Mouse (Mus musculus): Measurements from ENCODE around the gene 4930550C14Rik. TPM values are rescaled to one million over a fixed set of nuclear protein-coding genes. Genes with fewer than 3 reads are reported as not detected.

Gene 4930550C14Rik
- polyA plus RNA-seq (2012; rRNA removed), result 0.02 and 0.06 TPM in 2 replicates

- DNase-seq (ENCODE audit: low read depth in 1 of 2, low spot score in 2 of 2), result no peak
These were observed at the start of gene 4930550C14Rik for GRCm38 (mm10) chr9:53402291-53402711. Gene 4930550C14Rik, plus strand, starts transcription at chr9:53402325.

GRCm38 (mm10) chr9:53353161-53353560 is 49.0 kb upstream of the 4930550C14Rik start:
- no peak overlapping the region for H3K4me3 ChIP-seq (ENCODE audit: extremely low read depth, insufficient read depth, insufficient read length)
- DNase-seq (ENCODE audit: low read depth in 1 of 2, low spot score in 2 of 2), result no peak

More at GRCm38 (mm10) chr9:53402291-53402711, at the start of gene 4930550C14Rik:
- TF ChIP-seq POLR2A (IDR thresholded peaks at IDR 0.05; ENCODE audit: low read depth, low read length) (no peak), CTCF (IDR thresholded peaks at IDR 0.05; ENCODE audit: extremely low read depth, insufficient read depth, insufficient read length, insufficient replicate concordance) (no peak)
- H3K4me1 ChIP-seq (ENCODE audit: control insufficient read depth, insufficient read depth, insufficient read length), result no peaks in the 10 kb centered on the region; the same call in 1 of the 2 replicates
- H3K27ac ChIP-seq (ENCODE audit: insufficient read depth, low read length), result no peak within 1 kb of the TSS
- 38% methylated on average over 11 of the region's 11 CpGs for WGBS
- no peaks in the 10 kb centered on the region for H3K36me3 ChIP-seq (ENCODE audit: control insufficient read depth, insufficient read depth, low read length)
- H3K4me3 ChIP-seq (ENCODE audit: extremely low read depth, insufficient read depth, insufficient read length), result no peak within 1 kb of the TSS
- no peaks in the 10 kb centered on the region for H3K27me3 ChIP-seq (ENCODE audit: control insufficient read depth, insufficient read depth, low read length)

GRCm38 (mm10) chr9:53356219-53357155 is 45.6 kb upstream of the 4930550C14Rik start:
- no peak for TF ChIP-seq POLR2A (IDR thresholded peaks at IDR 0.05; ENCODE audit: low read depth, low read length)
- no peak for TF ChIP-seq CTCF (IDR thresholded peaks at IDR 0.05; ENCODE audit: extremely low read depth, insufficient read depth, insufficient read length, insufficient replicate concordance)
- Histone ChIP-seq H3K36me3 (ENCODE audit: control insufficient read depth, insufficient read depth, low read length) (no peaks in the 10 kb centered on the region), H3K4me1 (ENCODE audit: control insufficient read depth, insufficient read depth, insufficient read length) (no peaks in the 10 kb centered on the region), H3K27ac (ENCODE audit: insufficient read depth, low read length) (no peak overlapping the region), H3K27me3 (ENCODE audit: control insufficient read depth, insufficient read depth, low read length) (no peaks in the 10 kb centered on the region), H3K4me3 (ENCODE audit: extremely low read depth, insufficient read depth, insufficient read length) (no peak overlapping the region)
- no peak for DNase-seq (ENCODE audit: low read depth in 1 of 2, low spot score in 2 of 2)
- WGBS, result 47% methylated on average over 14 of the region's 14 CpGs

More at GRCm38 (mm10) chr9:53353161-53353560, 49.0 kb upstream of the 4930550C14Rik start:
- H3K4me1 ChIP-seq (ENCODE audit: control insufficient read depth, insufficient read depth, insufficient read length), result no peaks in the 10 kb centered on the region
- TF ChIP-seq CTCF (IDR thresholded peaks at IDR 0.05; ENCODE audit: extremely low read depth, insufficient read depth, insufficient read length, insufficient replicate concordance) (no peak), POLR2A (IDR thresholded peaks at IDR 0.05; ENCODE audit: low read depth, low read length) (no peak)
- 90% methylated on average over 5 of the region's 5 CpGs for WGBS
- H3K27me3 ChIP-seq (ENCODE audit: control insufficient read depth, insufficient read depth, low read length), result no peaks in the 10 kb centered on the region
- H3K36me3 ChIP-seq (ENCODE audit: control insufficient read depth, insufficient read depth, low read length), result no peaks in the 10 kb centered on the region
- H3K27ac ChIP-seq (ENCODE audit: insufficient read depth, low read length), result no peak overlapping the region

DNA sequence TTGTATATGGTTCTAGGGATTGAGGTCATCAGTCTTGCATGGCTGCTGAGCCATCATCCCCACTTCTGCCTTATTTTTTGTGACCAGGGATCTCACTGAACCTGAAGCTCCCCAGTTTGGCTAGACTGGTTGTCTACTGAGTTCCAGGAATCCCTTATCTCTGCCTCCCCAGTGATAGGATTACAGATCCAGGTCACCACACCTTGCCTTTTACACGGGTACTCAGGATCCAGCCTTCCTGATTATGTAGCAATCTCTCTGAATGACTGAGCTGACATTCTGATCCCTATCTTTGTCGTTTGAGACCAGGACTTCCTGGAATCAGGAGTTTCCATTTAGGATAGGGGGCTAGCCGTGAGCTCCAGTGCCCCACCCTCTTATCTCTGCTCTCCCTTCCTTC is 30.8 kb upstream of the 4930550C14Rik start:
- WGBS, result 63% methylated on average over 3 of the region's 3 CpGs
- no peaks in the 10 kb centered on the region for H3K4me1 ChIP-seq (ENCODE audit: control insufficient read depth, insufficient read depth, insufficient read length)
- no peak overlapping the region for H3K4me3 ChIP-seq (ENCODE audit: extremely low read depth, insufficient read depth, insufficient read length)
- no peak for TF ChIP-seq CTCF (IDR thresholded peaks at IDR 0.05; ENCODE audit: extremely low read depth, insufficient read depth, insufficient read length, insufficient replicate concordance)
- no peak for TF ChIP-seq POLR2A (IDR thresholded peaks at IDR 0.05; ENCODE audit: low read depth, low read length)
- DNase-seq (ENCODE audit: low read depth in 1 of 2, low spot score in 2 of 2), result no peak
- no peaks in the 10 kb centered on the region for H3K36me3 ChIP-seq (ENCODE audit: control insufficient read depth, insufficient read depth, low read length)
- H3K27ac ChIP-seq (ENCODE audit: insufficient read depth, low read length), result no peak overlapping the region
- no peaks in the 10 kb centered on the region for H3K27me3 ChIP-seq (ENCODE audit: control insufficient read depth, insufficient read depth, low read length)

- H3K27me3 ChIP-seq (ENCODE audit: control insufficient read depth, insufficient read depth, low read length), result no peaks in the 10 kb centered on the region
- TF ChIP-seq CTCF (IDR thresholded peaks at IDR 0.05; ENCODE audit: extremely low read depth, insufficient read depth, insufficient read length, insufficient replicate concordance), result no peak
- TF ChIP-seq POLR2A (IDR thresholded peaks at IDR 0.05; ENCODE audit: low read depth, low read length), result no peak
- WGBS, result 49% methylated on average over 4 of the region's 4 CpGs
- H3K27ac ChIP-seq (ENCODE audit: insufficient read depth, low read length), result no peak overlapping the region
- H3K4me1 ChIP-seq (ENCODE audit: control insufficient read depth, insufficient read depth, insufficient read length), result no peaks in the 10 kb centered on the region
- H3K4me3 ChIP-seq (ENCODE audit: extremely low read depth, insufficient read depth, insufficient read length), result no peak overlapping the region
- H3K36me3 ChIP-seq (ENCODE audit: control insufficient read depth, insufficient read depth, low read length), result no peaks in the 10 kb centered on the region
- no peak for DNase-seq (ENCODE audit: low read depth in 1 of 2, low spot score in 2 of 2)
These were observed 26.2 kb upstream of the 4930550C14Rik start for GRCm38 (mm10) chr9:53375907-53376306.

DNA sequence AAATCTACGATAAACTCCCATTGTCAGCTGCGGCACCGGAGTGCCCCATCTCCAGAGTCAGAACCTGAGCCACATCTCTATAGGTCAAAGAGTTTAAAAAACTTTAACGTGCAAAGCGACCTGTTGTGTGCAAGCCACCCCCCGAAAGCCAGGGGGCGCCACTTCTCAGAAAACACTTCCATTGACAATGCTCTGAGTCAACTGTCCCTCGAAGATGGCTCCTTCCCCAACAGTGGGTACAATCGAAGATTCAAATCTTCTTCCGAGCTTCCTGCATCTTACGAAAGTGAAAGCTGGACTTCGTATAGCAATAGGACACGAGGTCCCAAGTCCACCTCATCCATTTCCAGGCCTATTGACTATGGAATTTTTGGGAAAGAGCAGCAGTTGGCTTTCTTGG is 25.3 kb upstream of the 4930550C14Rik start:
- Histone ChIP-seq H3K36me3 (ENCODE audit: control insufficient read depth, insufficient read depth, low read length) (no peaks in the 10 kb centered on the region), H3K27ac (ENCODE audit: insufficient read depth, low read length) (no peak overlapping the region), H3K27me3 (ENCODE audit: control insufficient read depth, insufficient read depth, low read length) (no peaks in the 10 kb centered on the region), H3K4me1 (ENCODE audit: control insufficient read depth, insufficient read depth, insufficient read length) (no peaks in the 10 kb centered on the region), H3K4me3 (ENCODE audit: extremely low read depth, insufficient read depth, insufficient read length) (no peak overlapping the region)
- TF ChIP-seq CTCF (IDR thresholded peaks at IDR 0.05; ENCODE audit: extremely low read depth, insufficient read depth, insufficient read length, insufficient replicate concordance), result 0 out of 2 replicates have a peak, but pooled peaks have one; percentile 15
- no peak for TF ChIP-seq POLR2A (IDR thresholded peaks at IDR 0.05; ENCODE audit: low read depth, low read length)
- no peak for DNase-seq (ENCODE audit: low read depth in 1 of 2, low spot score in 2 of 2)
- WGBS, result 87% methylated on average over 13 of the region's 13 CpGs
